Mouse (Mus musculus) embryonic fibroblast, embryonic 13.5 days (primary cell): Measurements from ENCODE around the gene Evc2. TPM values are rescaled to one million over a fixed set of nuclear protein-coding genes. Genes with fewer than 3 reads are reported as not detected.

Source experiments
- H3K27ac ChIP-seq: 2 replicates; pipeline ENCODE4 v1.5.1; 2012; ENCODE audit warnings: low read length, control low read depth, inconsistent platforms; ENCODE audit not compliant: insufficient read depth
- H3K4me1 ChIP-seq: 2 replicates; pipeline ENCODE4 v1.6.1; 2011; ENCODE audit warnings: low read length; ENCODE audit not compliant: control insufficient read depth, insufficient read depth
- H3K4me3 ChIP-seq: 2 replicates; pipeline ENCODE4 v1.5.1; 2011; ENCODE audit warnings: mild to moderate bottlenecking, control low read depth, low read length; ENCODE audit not compliant: insufficient read depth
- CTCF ChIP-seq: IDR thresholded peaks from 2 replicates; pipeline ENCODE4 v1.5.1; 2011; ENCODE audit warnings: mild to moderate bottlenecking, control low read depth, low read length, moderate library complexity, borderline replicate concordance; ENCODE audit not compliant: insufficient read depth
- POLR2A ChIP-seq: IDR thresholded peaks from 2 replicates; pipeline ENCODE4 v1.6.1; 2011; ENCODE audit warnings: low read depth, mild to moderate bottlenecking, control low read depth, low read length, moderate library complexity
- polyA plus RNA-seq: library from polyadenylated mRNA; stranded (reverse); fragments of >200 nt; gene quantifications from 2 replicates; pipeline ENCODE4 v1.2.4, GENCODE M21; 2011; ENCODE audit warnings: low read depth; ENCODE audit not compliant: missing spikeins, insufficient read length

Gene Evc2
- polyA plus RNA-seq, result 32.8 and 36.6 TPM in 2 replicates

- peak within 1 kb of the TSS; percentile 75 for H3K4me3 ChIP-seq
- H3K27ac ChIP-seq, result peak within 1 kb of the TSS; percentile 91
- peaks cover 10% of the 10 kb centered on the region for H3K4me1 ChIP-seq
- peak; percentile 85 for TF ChIP-seq POLR2A
- TF ChIP-seq CTCF, result no peak
Observed at GRCm38 (mm10) chr5:37338288-37338687, at the start of gene Evc2. Evc2 (plus strand) TSS chr5:37338499.

- Histone ChIP-seq H3K4me3 (no peak overlapping the region), H3K4me1 (no peaks in the 10 kb centered on the region)
- peak; percentile 86; the same call in 1 of the 2 replicates for TF ChIP-seq CTCF
- TF ChIP-seq POLR2A, result no peak
Observed at GRCm38 (mm10) chr5:37289236-37289635, 49.1 kb upstream of the Evc2 start.

GRCm38 (mm10) chr5:37290983-37291382 is 47.3 kb upstream of the Evc2 start:
- Histone ChIP-seq H3K4me1 (no peaks in the 10 kb centered on the region), H3K27ac (no peak overlapping the region), H3K4me3 (no peak overlapping the region)
- peak; percentile 36; the same call in 1 of the 2 replicates for TF ChIP-seq CTCF
- TF ChIP-seq POLR2A, result no peak

More at GRCm38 (mm10) chr5:37289236-37289635, 49.1 kb upstream of the Evc2 start:
- no peak overlapping the region for H3K27ac ChIP-seq

GRCm38 (mm10) chr5:37296717-37297116 is 41.6 kb upstream of the Evc2 start:
- no peaks in the 10 kb centered on the region for H3K4me1 ChIP-seq
- no peak overlapping the region for H3K4me3 ChIP-seq
- no peak overlapping the region for H3K27ac ChIP-seq
- TF ChIP-seq CTCF, result no peak
- TF ChIP-seq POLR2A, result no peak

- Histone ChIP-seq H3K4me1 (no peaks in the 10 kb centered on the region), H3K27ac (no peak overlapping the region), H3K4me3 (no peak overlapping the region)
- TF ChIP-seq CTCF (peak; percentile 71; the same call in 1 of the 2 replicates), POLR2A (no peak)
Observed at GRCm38 (mm10) chr5:37298370-37298769, 39.9 kb upstream of the Evc2 start.

GRCm38 (mm10) chr5:37310026-37310425 is 28.3 kb upstream of the Evc2 start:
- no peak overlapping the region for H3K27ac ChIP-seq
- no peaks in the 10 kb centered on the region for H3K4me1 ChIP-seq
- TF ChIP-seq POLR2A, result no peak
- TF ChIP-seq CTCF, result no peak
- no peak overlapping the region for H3K4me3 ChIP-seq

- Histone ChIP-seq H3K4me1 (no peaks in the 10 kb centered on the region), H3K4me3 (no peak overlapping the region), H3K27ac (no peak overlapping the region)
- TF ChIP-seq CTCF (no peak), POLR2A (no peak)
Observed at GRCm38 (mm10) chr5:37312980-37313722, 25.1 kb upstream of the Evc2 start.

- TF ChIP-seq CTCF (no peak), POLR2A (no peak)
- H3K27ac ChIP-seq, result no peak overlapping the region
- H3K4me3 ChIP-seq, result no peak overlapping the region
- no peaks in the 10 kb centered on the region for H3K4me1 ChIP-seq
Observed at GRCm38 (mm10) chr5:37318715-37319114, 19.6 kb upstream of the Evc2 start.

- Histone ChIP-seq H3K27ac (no peak overlapping the region), H3K4me3 (no peak overlapping the region), H3K4me1 (no peaks in the 10 kb centered on the region)
- TF ChIP-seq CTCF, result no peak
- no peak for TF ChIP-seq POLR2A
Observed at GRCm38 (mm10) chr5:37320174-37320573, 18.1 kb upstream of the Evc2 start.

GRCm38 (mm10) chr5:37320761-37321160 is 17.5 kb upstream of the Evc2 start:
- TF ChIP-seq POLR2A (no peak), CTCF (no peak)
- Histone ChIP-seq H3K27ac (no peak overlapping the region), H3K4me3 (no peak overlapping the region), H3K4me1 (no peaks in the 10 kb centered on the region)
